Mouse (Mus musculus) megakaryocyte, embryonic 14.5 days (primary cell): Measurements from ENCODE around the gene 1600002K03Rik.

ENCODE experiments used
- FLI1 ChIP-seq: IDR thresholded peaks from 2 replicates; pipeline ENCODE4 v1.6.1; 2012; ENCODE audit warnings: low read length, inconsistent platforms, mixed read lengths
- GATA1 ChIP-seq: IDR thresholded peaks from 3 replicates; pipeline ENCODE4 v1.6.1; 2012; ENCODE audit warnings: mixed read lengths, low read length, inconsistent platforms, borderline replicate concordance

DNA sequence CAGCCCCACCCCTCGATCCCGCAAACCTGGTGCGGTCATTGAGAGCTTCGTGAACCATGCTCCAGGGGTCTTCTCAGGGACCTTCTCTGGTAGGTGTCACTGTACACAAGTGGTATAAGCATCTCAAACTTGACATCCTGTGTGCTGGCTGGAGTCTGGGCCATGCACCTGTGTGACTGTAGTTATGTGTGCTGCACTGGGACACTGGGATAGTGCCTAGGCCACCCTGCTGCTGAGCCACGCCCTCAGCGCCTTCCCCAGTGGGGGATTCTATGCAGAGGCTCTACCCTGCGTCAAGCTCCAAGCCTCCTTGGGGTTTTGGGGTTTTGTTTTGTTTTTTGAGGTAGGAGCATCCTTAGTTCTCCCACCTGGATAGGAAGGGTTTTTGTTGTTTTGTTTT, 18.4 kb upstream of the 1600002K03Rik start:
- TF ChIP-seq GATA1 (no peak), FLI1 (no peak)
